Mouse (Mus musculus) heart, adult 18-20 months (tissue): ENCODE measurements around the gene G6pc2. TPM values are rescaled to one million over a fixed set of nuclear protein-coding genes. Genes with fewer than 3 reads are reported as not detected.

ENCODE experiments used
- DNase-seq, 2 experiments: peaks; one replicate each; pipeline ENCODE4 v3.0.0; 2021 to 2022; ENCODE audit warnings: mixed read lengths in 1 of 2
- long read RNA-seq, 2 experiments: library from polyadenylated mRNA; stranded (forward); transcript quantifications; one replicate each; pipeline ENCODE4 v2.0.0; 2021
- total RNA-seq, 2 experiments: library from RNA; stranded (reverse); gene quantifications; 2 replicates each; pipeline ENCODE4 v1.2.3; 2021

The G6pc2 gene
- not detected for total RNA-seq
- long read RNA-seq, experiment 1: 0 reads
- long read RNA-seq, experiment 2: 0 reads

- DNase-seq: no peak
Observed at GRCm38 (mm10) chr2:69210773-69211172, at the start of gene G6pc2. Gene G6pc2 (plus strand): TSS chr2:69211073.

DNA sequence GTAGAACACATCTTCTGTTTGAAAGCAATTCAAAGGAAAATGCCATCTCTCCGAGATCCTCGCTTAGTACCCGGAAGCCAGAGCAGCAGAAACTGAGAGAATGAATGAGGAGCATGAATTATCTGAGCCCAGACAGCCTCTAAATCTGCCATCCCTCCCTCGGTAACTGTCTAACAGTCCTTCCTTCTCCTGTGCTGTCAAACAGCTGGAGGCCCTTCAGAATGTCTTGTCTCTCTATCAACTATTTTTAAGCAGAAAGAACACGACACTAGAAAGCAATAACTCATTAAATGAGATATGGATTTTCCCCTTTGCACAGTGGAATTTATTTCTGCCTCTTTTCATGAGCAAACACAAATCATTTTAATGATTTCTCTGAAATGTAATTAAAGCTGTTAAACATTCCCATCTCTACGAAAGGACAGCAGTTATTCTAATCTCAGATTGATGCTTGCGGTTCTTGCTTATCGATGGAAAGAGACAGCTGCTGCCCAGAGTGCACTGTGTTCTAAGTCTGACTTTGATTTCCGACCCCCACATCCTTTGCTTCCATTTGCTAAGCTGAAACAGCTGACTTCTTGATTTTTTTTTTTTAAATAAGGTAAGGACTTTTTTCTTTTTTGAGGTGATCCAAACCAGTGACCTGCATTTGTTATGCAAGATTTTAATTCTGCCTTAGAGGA is 40.3 kb upstream of the G6pc2 start:
- no peak for DNase-seq

DNA sequence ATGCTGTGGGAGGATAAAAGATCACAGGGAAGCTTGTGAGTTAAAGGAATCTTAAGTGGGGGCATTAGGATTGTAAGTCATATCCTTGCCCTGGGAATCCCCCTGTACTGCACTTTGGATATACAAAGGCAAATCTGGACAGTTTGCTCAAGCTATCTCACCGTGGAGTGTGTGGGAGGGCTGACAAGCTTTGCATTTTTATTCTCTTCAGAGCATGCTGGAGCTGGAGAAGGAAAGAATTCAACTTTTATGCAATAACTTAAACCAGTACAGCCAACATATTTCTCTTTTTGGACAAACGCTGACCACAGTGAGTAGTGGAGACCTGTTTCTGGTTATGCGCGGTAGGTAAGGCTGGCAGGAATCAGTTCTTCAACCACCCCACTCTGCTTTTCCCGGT is 35.6 kb upstream of the G6pc2 start:
- no peak for DNase-seq

DNA sequence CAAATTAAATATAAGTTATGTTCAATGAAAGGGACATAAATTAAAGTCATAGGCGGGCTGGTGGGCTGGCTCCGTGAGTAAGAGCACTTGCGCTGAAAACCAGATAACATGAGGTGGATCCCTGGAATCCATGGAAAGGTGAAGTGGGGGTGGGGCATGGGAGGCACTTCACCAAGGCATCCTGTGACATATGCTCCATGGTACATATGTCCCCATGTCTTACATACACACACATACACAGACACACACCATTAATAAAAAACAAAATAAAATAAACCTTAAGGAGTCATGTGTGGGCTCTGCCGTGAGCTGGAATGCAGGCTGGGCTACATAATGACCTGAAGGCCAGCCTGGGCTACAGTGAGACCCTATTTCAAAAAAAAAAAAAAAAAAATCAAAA is 31.2 kb upstream of the G6pc2 start:
- DNase-seq: no peak

DNA sequence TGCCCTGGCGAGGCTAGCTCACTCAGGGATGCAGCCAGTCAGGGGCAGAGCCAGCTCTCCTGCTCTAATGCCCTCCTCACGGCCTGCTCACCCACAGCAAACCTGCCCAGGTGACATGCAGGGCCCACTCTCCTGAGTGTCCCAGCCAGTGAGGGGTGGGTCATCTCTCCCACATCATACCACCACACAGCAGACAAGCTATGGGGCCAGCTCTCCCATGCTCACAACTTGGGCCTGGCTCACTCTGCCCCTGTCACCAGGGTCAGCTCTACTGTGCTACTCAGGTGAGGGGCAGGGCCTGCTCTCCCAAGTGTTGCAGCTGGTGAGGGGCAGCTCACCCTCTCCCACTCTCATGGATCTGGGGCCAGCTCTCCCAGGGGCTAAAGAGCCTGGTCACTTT is 22.9 kb upstream of the G6pc2 start:
- no peak for DNase-seq

DNA sequence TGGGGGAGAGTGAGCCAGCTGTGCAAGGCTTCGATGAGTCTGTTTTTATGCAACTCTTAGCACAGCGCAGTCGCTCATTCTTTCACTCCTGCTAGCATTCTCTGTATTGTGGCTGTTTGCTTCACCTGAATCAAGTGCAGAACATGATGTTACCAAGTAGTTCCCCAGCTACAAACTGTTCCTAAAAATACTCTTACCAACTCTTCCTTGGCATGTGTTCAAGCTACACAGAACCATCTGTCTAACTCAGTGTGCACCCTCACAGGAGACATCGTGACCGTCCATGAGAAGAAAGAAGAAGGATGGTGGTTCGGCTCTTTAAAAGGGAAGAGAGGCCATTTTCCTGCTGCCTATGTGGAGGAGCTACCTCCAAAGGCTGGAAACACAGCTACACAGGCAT is 22.1 kb upstream of the G6pc2 start:
- no peak for DNase-seq

DNA sequence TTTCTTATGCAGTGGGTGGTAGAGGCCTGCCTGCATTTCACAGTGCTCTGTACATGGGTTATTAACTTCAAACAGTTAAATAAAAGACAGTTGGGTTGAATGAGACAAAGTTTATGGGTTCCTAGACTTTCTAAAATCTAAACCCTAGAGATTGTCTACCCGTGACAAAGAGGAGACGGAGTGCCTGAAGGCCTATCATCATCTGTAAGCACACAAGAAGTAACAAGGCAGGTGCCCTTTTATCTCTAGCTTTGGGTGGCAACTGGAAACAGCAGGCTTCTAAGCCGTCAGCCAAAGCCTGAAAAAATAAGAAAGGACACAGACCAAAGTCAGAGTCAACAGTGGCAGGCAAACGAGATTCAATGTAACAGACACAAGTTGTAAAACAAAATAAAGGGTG is 21.7 kb upstream of the G6pc2 start:
- DNase-seq: no peak

DNA sequence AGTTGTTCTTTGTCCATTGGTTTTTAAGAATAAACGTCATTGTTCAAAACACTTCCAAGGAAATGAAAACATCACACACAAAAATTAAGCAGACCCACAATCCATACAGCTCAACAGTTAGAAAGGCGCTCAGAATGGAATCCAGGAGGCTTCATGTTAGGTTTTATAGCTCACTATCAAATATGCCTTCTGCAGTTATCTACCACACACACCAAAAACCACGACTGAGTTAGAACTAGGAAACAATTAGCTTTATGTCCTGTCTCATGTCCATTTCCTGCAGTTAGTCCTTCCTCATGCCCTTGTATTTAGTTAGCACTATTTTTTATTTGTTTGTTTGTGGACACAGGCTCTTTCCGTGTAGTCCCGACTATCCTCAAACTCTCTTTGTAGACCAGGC is 19.8 kb upstream of the G6pc2 start:
- DNase-seq: no peak

- DNase-seq: no peak
Observed at GRCm38 (mm10) chr2:69193555-69193954, 17.3 kb upstream of the G6pc2 start.

GRCm38 (mm10) chr2:69205185-69205584 is 5.7 kb upstream of the G6pc2 start:
- DNase-seq: no peak

DNA sequence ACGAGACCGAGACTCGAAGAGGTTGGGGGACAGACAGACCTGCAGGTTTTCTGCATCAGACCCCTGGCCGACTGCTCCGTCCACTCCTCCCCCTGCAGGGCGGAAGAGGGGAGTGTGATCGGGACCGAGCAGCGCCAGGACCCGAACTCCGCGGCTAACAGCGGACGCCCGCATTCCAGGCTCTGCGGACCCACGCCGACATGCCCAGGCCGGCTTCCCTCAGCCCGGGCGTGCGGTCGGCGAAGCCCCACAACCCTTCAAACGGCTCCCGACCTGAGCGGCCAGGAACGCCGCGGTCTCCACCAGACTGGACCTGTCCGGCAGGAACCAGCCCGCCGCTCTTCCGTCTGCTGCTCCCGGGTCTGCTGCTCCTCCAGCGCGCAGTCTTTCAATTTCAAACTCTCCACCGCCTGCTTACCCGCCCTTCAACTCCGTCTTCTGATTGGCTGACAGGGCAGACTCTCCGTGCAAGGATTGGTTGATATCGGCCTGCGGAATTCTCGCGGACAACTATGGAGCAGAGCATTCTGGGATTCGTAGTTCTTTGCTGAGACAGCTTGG is 5.0 kb upstream of the G6pc2 start, which contains the start of gene Spc25:
Gene Spc25, minus strand, starts transcription at position 404 of the 561 bp plus-strand sequence.
- DNase-seq: peak; percentile 94 to 96

DNA sequence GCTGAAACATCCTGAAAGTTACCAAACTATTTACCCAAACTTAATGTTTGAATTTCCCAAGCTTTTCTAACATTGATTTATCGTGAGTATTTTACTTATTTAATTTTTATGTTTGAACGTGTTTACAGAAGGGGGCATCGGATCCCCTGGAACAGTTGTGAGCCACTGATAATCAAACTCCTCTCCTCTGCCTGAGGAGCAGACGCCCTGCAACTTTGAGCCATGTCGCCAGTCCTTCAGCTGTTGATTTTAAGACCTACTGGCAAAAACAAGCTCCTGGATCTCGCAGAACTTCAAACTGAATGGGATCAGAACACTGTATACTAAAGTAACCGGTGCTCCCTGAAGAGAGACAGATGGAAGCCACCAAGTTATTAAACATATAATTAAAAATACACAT is 4.3 kb upstream of the G6pc2 start:
- DNase-seq: peak in 1 of 2 experiments; percentile 29

DNA sequence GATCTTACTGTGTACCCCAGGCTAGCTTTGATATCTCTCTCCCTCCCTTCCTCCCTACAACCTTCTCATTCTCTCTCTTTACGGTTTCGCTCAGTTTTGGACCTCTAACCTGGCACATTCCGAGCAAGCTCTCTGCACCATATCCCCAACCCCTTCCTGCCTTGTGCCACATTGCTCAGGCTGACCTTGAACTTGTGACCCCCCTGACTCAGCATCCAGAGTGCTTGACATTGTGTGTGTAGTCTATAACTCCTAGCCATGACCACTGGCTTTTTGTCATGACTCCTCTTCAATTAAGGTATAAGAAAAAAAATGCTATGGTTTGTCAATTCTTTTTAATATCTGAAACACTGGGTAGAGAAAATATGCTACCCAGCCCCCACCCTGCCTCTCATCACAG is 1.2 kb upstream of the G6pc2 start:
- no peak for DNase-seq

- DNase-seq: no peak
Observed at GRCm38 (mm10) chr2:69212652-69213051, 1.8 kb downstream of the G6pc2 start.

DNA sequence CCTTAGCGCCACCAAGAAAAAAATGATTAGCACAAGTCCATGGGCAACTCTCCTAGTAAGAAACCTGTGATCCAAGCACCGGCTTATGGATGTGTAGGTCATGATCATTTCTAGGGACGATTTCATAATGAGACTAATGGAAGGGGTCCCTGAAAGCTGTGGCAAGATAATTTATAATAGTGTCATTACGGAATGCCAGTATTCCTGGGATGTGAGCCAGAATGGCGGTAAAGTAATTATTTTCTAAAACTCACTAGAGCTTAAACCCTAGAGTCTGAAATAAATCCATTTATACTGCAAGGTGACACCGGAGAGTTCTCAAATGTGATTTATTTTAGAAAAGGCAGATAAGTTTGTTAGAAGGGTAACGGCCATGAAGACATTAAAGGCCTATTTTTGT is 4.4 kb downstream of the G6pc2 start:
- no peak for DNase-seq

- DNase-seq: peak; percentile 1 to 20
Observed at GRCm38 (mm10) chr2:69221868-69222416, 11.1 kb downstream of the G6pc2 start.

- DNase-seq: no peak
Observed at GRCm38 (mm10) chr2:69222815-69223214, 11.9 kb downstream of the G6pc2 start.

DNA sequence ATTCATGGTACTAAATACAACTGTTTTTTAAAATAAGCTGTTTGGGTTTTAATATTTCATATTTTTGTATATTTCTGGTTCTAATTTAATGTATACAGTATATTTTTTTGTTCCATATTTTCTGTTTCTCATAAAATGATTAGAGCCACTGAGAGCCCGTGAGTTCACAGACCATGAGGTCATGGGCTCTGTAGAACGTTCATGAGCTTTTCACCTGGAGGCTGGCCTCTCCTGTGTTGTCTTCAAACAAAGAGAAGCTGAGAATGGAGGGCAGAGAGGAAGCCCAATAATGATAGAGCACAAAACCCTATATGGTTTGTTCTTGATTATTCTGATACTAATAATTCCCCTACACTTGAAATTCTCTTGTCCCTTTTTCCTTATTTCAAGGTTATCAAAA is 13.9 kb downstream of the G6pc2 start:
- DNase-seq: no peak

DNA sequence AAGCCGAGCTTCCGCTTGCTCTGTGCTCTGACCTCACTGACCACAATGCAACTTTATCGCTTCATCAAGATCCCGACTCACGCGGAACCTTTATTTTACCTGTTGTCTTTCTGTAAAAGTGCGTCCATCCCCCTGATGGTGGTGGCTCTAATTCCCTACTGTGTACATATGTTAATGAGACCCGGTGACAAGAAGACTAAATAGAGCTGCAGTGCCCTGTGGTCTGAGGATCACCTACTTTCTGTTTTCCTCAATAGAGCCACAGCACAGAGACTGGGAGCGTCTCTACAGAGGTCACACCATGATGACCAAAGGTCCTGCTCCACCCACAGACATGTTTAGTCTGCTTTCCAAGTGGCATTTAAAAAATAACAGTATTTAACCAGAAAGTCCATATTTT is 16.0 kb downstream of the G6pc2 start:
- DNase-seq: no peak

DNA sequence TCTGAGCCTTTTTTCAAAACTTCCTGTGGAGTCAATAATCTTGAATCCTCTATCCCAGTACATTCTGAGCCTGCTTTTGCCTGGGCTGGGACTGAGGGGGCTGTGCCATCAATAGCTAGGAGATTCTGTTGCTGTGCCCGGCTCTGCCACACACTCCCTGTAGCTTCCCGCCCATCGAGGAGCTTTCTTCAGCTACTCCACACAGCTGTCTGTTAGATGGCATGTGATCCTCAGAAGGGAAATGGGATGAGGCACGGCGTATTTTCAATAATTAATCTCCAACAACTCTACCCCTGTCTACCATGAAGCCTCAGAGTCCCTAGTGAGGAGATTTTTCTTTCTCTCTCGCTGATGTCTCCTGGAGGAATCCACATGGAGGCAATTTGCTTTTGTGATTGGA is 17.8 kb downstream of the G6pc2 start:
- DNase-seq: no peak

GRCm38 (mm10) chr2:69230137-69230536 is 19.3 kb downstream of the G6pc2 start:
- DNase-seq: no peak

- DNase-seq: no peak
Observed at GRCm38 (mm10) chr2:69232101-69232500, 21.2 kb downstream of the G6pc2 start.

- DNase-seq: no peak
Observed at GRCm38 (mm10) chr2:69234976-69235678, 24.3 kb downstream of the G6pc2 start.
